Mouse (Mus musculus): ENCODE data around the gene Cyp2b19.
"Not testable (repeated sequence)": the region's sequence is repeated elsewhere in the genome, so short reads cannot be mapped to it uniquely, and the experiment has no call there.

Gene Cyp2b19

DNA sequence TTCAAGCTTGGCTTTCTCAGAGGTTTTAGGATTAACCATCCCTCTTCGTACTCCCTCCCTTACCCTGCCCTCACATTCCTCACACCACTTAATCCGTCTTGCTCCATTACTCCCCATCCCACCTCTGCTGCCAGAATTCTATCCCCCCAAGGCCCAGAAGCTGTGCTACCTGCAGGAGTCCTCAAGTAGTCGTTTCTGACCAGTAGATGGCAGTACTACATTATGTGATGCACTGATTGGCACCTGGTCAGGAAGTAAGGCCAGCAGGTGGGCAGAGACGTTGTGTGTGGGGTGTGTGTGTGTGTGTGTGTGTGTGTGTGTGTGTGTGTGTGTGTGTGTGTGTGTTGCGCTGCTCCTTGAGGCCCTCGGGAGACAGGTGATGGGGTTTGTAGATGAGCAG, 18.9 kb downstream of the Cyp2b19 start:
- Histone ChIP-seq H3K36me3 (ENCODE audit: insufficient read depth, low read length) (no peaks in the 10 kb centered on the region), H3K27me3 (ENCODE audit: insufficient read depth, low read length) (no peaks in the 10 kb centered on the region), H3K4me1 (replicated peaks; ENCODE audit: low read depth, low read length) (peaks cover 5% of the 10 kb centered on the region), H3K4me3 (replicated peaks; ENCODE audit: low read length) (no peak overlapping the region), H3K9me3 (ENCODE audit: low read length) (peaks cover 9% of the 10 kb centered on the region)
- TF ChIP-seq CTCF (conservative IDR thresholded peaks at IDR 0.05; ENCODE audit: low read length) (peak; percentile 43), NANOG (IDR thresholded peaks at IDR 0.05; ENCODE audit: borderline replicate concordance, low read length) (no peak)

DNA sequence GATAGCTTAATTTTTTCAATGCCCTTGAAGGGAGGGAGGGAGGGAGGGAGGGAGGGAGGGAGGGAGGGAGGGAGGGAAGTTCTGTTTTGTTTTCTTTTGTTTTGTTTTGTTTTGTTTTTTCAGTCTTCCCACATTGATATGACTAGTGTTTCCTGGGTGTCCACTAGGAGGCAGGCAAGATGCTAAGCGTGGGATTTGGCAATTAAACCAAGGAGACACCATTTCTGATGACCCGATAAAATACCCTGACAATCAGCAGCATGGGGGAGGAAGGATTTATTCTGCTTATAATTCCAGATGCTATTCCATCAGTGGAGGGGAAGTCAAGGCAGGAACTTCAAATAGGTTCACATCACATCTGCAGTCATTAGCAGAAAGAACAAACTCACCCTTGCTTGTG, 20.9 kb downstream of the Cyp2b19 start:
- TF ChIP-seq POU5F1 (IDR thresholded peaks at IDR 0.05; ENCODE audit: borderline replicate concordance, low read length) (no peak), NANOG (IDR thresholded peaks at IDR 0.05; ENCODE audit: borderline replicate concordance, low read length) (no peak), CTCF (conservative IDR thresholded peaks at IDR 0.05; ENCODE audit: low read length) (no peak)
- H3K4me3 ChIP-seq (replicated peaks; ENCODE audit: low read length), result no peak overlapping the region
- H3K27me3 ChIP-seq (ENCODE audit: insufficient read depth, low read length), result no peaks in the 10 kb centered on the region
- H3K4me1 ChIP-seq (replicated peaks; ENCODE audit: low read depth, low read length), result peaks cover 16% of the 10 kb centered on the region
- H3K9me3 ChIP-seq (ENCODE audit: low read length), result peaks cover 17% of the 10 kb centered on the region
- H3K36me3 ChIP-seq (ENCODE audit: insufficient read depth, low read length), result no peaks in the 10 kb centered on the region

DNA sequence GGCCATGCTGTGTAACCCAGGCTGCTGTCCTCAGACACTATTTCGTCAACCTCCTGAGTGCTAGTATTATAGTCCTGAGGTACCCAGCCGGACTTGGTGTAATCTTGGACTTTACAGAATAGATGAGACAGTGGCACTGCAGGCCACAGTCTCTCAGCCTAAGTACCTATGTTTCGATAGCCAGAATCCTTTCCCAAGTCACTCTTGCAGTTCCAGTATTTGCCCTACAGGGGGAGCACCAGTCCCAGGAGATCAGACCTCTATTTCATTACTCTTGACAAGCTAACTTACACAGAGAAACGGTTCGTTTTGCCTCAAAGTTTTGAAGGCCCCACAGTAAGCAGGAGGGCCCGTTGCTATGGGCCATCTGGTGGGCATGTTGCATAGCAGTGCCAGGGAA, 21.5 kb downstream of the Cyp2b19 start:
- no peaks in the 10 kb centered on the region; the same call in 1 of the 2 replicates for H3K36me3 ChIP-seq (ENCODE audit: insufficient read depth, low read length)
- H3K4me1 ChIP-seq (replicated peaks; ENCODE audit: low read depth, low read length), result peaks cover 16% of the 10 kb centered on the region
- H3K27me3 ChIP-seq (ENCODE audit: insufficient read depth, low read length), result no peaks in the 10 kb centered on the region
- H3K9me3 ChIP-seq (ENCODE audit: low read length), result peaks cover 23% of the 10 kb centered on the region
- no peak overlapping the region for H3K4me3 ChIP-seq (replicated peaks; ENCODE audit: low read length)
- peak; percentile 67 for TF ChIP-seq CTCF (conservative IDR thresholded peaks at IDR 0.05; ENCODE audit: low read length)
- TF ChIP-seq POU5F1 (IDR thresholded peaks at IDR 0.05; ENCODE audit: borderline replicate concordance, low read length), result no peak

DNA sequence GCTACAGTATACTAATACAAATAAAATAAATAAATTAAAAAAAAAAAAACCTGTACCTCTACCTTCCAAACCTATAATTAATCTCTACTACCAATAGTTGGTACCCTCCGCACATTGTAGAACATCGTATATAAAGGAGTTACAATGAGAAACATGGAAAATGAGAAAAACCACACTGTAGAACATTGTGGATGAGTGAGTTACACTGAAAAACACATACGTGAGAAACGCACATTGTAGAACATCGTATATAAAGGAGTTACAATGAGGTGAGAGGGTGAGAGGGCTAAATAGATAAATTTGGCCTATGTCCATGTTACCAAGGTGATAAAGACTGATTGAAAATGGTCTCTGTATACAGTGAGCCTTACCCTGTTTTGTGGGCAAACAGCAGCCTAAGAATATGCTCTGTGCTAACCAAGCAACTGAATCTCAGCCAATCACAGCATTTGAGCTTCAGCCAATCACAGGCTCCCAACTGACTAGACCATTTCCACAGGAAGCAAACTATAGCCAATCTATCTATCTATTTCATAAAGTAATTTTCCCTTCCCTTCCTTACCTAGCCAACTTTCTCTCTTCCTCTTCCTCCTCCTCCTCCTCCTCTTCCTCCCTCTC, 23.0 kb downstream of the Cyp2b19 start:
- Histone ChIP-seq H3K27me3 (ENCODE audit: insufficient read depth, low read length) (no peaks in the 10 kb centered on the region), H3K36me3 (ENCODE audit: insufficient read depth, low read length) (no peaks in the 10 kb centered on the region; the same call in 1 of the 2 replicates), H3K4me3 (replicated peaks; ENCODE audit: low read length) (no peak overlapping the region), H3K9me3 (ENCODE audit: low read length) (peaks cover 33% of the 10 kb centered on the region), H3K4me1 (replicated peaks; ENCODE audit: low read depth, low read length) (peaks cover 25% of the 10 kb centered on the region)
- no peak for TF ChIP-seq NANOG (IDR thresholded peaks at IDR 0.05; ENCODE audit: borderline replicate concordance, low read length)
- TF ChIP-seq CTCF (conservative IDR thresholded peaks at IDR 0.05; ENCODE audit: low read length), result no peak

DNA sequence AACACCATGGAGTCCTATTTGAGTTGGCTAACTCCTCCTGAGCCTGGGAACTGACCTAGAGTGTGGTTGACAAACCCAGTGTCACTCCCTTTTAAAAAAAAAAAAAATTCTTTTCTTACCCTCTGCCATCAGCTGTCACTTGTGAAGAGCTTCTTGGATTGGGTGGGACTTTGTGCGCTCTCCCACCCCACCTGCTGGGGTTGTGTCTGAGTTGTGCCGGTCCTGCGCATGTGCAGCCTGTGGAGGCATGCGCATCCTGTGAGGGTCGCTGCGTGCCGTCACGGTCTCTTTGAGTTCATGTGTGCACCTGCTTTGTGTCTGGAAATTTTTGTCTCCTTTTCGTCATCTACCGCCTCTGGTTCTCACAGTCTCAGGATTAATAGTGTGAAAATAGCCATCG, 23.6 kb downstream of the Cyp2b19 start:
- no peaks in the 10 kb centered on the region; the same call in 1 of the 2 replicates for H3K36me3 ChIP-seq (ENCODE audit: insufficient read depth, low read length)
- peaks cover 31% of the 10 kb centered on the region for H3K4me1 ChIP-seq (replicated peaks; ENCODE audit: low read depth, low read length)
- H3K27me3 ChIP-seq (ENCODE audit: insufficient read depth, low read length), result no peaks in the 10 kb centered on the region
- no peak for TF ChIP-seq NANOG (IDR thresholded peaks at IDR 0.05; ENCODE audit: borderline replicate concordance, low read length)
- no peak for TF ChIP-seq POU5F1 (IDR thresholded peaks at IDR 0.05; ENCODE audit: borderline replicate concordance, low read length)
- no peak for TF ChIP-seq CTCF (conservative IDR thresholded peaks at IDR 0.05; ENCODE audit: low read length)
- peaks cover 33% of the 10 kb centered on the region for H3K9me3 ChIP-seq (ENCODE audit: low read length)
- no peak overlapping the region for H3K4me3 ChIP-seq (replicated peaks; ENCODE audit: low read length)

DNA sequence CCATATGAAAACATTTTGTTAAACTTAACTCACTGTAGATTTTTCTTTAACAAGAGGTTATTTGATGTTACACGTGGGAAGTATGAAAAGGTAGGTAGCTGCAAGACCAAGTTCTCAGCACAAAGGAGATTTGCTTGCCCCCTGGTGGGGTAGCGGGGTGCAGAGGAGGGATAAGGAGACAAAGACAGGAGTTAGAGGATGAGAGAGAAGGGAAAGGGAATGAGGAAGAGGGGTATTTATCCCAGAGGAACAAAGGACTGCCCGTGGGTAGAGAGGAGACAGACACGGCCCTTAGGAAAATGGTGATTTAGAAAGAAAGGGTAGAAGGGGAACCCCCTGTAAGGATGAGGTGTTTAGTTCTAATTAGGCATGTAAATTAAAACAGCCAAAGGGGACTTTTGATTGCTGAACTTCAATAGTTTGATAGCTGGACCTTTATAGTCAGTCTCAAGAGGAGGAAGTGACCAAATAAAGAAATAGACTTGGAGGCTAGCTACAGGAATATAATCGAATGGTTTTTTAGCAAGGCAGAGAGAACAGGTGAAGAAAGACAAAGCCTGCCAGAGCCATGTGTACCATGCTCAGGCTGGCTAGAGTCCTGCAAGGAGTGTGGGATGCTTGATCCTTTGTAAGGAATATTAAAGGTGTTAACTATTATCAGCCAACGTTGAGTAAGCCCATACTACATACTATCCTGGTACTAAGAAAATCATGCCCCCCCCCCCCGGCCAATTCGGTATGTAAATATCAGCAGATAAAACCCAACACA, 24.2 kb downstream of the Cyp2b19 start:
- Histone ChIP-seq H3K4me3 (replicated peaks; ENCODE audit: low read length) (no peak overlapping the region), H3K27me3 (ENCODE audit: insufficient read depth, low read length) (no peaks in the 10 kb centered on the region), H3K9me3 (ENCODE audit: low read length) (peaks cover 33% of the 10 kb centered on the region), H3K4me1 (replicated peaks; ENCODE audit: low read depth, low read length) (peaks cover 34% of the 10 kb centered on the region), H3K36me3 (ENCODE audit: insufficient read depth, low read length) (no peaks in the 10 kb centered on the region; the same call in 1 of the 2 replicates)
- TF ChIP-seq CTCF (conservative IDR thresholded peaks at IDR 0.05; ENCODE audit: low read length), result no peak

DNA sequence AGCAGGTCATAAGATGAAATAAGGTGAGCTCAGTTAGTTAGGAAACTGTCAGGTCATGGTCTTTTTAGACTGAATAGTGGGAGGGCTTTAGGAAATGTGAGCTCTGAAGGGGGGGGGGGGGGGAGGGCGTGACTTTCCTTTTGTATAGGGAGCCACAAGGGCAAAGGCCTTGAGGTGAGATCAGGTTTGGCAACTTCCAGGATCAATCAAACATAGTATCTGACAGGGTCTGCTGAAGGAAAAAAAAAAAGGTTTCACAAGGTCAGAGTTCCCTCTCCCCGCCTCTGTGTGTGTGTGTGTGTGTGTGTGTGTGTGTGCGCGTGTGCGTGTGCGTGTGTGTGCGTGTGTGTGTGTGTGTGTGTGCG, 24.8 kb downstream of the Cyp2b19 start:
- peaks cover 40% of the 10 kb centered on the region for H3K4me1 ChIP-seq (replicated peaks; ENCODE audit: low read depth, low read length)
- TF ChIP-seq NANOG (IDR thresholded peaks at IDR 0.05; ENCODE audit: borderline replicate concordance, low read length) (no peak), CTCF (conservative IDR thresholded peaks at IDR 0.05; ENCODE audit: low read length) (no peak), POU5F1 (IDR thresholded peaks at IDR 0.05; ENCODE audit: borderline replicate concordance, low read length) (no peak)
- H3K9me3 ChIP-seq (ENCODE audit: low read length), result peaks cover 33% of the 10 kb centered on the region
- no peaks in the 10 kb centered on the region; the same call in 1 of the 2 replicates for H3K36me3 ChIP-seq (ENCODE audit: insufficient read depth, low read length)
- no peak overlapping the region for H3K4me3 ChIP-seq (replicated peaks; ENCODE audit: low read length)
- no peaks in the 10 kb centered on the region for H3K27me3 ChIP-seq (ENCODE audit: insufficient read depth, low read length)

DNA sequence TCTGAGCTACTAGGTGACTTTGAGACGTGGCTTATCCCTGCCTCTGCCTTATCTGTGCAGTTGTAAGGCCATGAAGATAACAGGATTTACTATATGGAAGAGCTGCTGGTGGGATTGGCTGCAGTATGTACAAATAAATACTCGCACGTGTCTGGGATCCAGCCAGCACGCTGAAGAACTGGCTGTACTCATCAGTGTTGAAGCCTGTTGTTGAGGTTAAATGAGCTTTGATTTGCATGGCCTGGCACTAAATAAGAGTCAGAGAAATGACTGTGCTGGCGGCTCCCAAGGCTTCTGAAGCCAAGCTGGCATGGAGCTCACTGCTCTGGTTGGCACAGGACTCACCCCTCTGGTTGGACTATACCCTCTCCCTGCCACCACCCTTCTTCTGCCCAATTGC, 26.2 kb downstream of the Cyp2b19 start:
- peaks cover 29% of the 10 kb centered on the region for H3K9me3 ChIP-seq (ENCODE audit: low read length)
- peaks cover 50% of the 10 kb centered on the region for H3K4me1 ChIP-seq (replicated peaks; ENCODE audit: low read depth, low read length)
- no peak for TF ChIP-seq POU5F1 (IDR thresholded peaks at IDR 0.05; ENCODE audit: borderline replicate concordance, low read length)
- TF ChIP-seq CTCF (conservative IDR thresholded peaks at IDR 0.05; ENCODE audit: low read length), result no peak
- no peak for TF ChIP-seq NANOG (IDR thresholded peaks at IDR 0.05; ENCODE audit: borderline replicate concordance, low read length)
- H3K27me3 ChIP-seq (ENCODE audit: insufficient read depth, low read length), result no peaks in the 10 kb centered on the region
- no peaks in the 10 kb centered on the region; the same call in 1 of the 2 replicates for H3K36me3 ChIP-seq (ENCODE audit: insufficient read depth, low read length)
- 0 out of 2 replicates have a peak overlapping the region, but pooled peaks have one; percentile 10 for H3K4me3 ChIP-seq (replicated peaks; ENCODE audit: low read length)

DNA sequence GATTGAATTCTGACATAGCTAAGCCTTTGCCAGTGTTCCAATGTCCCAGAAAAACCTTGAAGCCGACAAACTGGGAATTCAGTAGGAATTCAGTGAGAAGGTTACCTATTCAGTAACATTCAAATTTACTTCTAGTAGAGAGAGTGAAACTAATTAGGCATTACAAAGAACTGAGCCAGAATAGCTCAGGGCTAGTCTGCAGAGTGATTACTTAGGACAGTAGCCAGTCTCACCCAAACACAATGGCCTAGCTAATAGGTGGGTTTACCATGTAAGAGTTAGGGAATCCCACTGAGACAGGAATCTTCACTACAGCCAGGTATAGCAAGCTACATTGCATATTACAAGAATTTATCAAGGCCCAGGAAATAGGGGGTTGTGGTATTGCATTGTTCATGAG, 29.1 kb downstream of the Cyp2b19 start:
- peak; percentile 69; the same call in 1 of the 2 replicates for TF ChIP-seq NANOG (IDR thresholded peaks at IDR 0.05; ENCODE audit: borderline replicate concordance, low read length)
- not testable (repeated sequence) for H3K36me3 ChIP-seq (ENCODE audit: insufficient read depth, low read length)

More for the DNA sequence above, 29.1 kb downstream of the Cyp2b19 start:
- not testable (repeated sequence) for H3K27me3 ChIP-seq (ENCODE audit: insufficient read depth, low read length); H3K4me3 ChIP-seq (replicated peaks; ENCODE audit: low read length)
- Histone ChIP-seq H3K4me1 (replicated peaks; ENCODE audit: low read depth, low read length) (peaks cover 56% of the 10 kb centered on the region), H3K9me3 (ENCODE audit: low read length) (peaks cover 31% of the 10 kb centered on the region)
